Mouse (Mus musculus) left cerebral cortex, postnatal 14 days (tissue): ENCODE results near the gene Wdr18. TPM values are rescaled to one million over a fixed set of nuclear protein-coding genes. Genes with fewer than 3 reads are reported as not detected.

Experiments used
- DNase-seq, 2 experiments: peaks; one replicate each; pipeline ENCODE4 v3.0.0; 2021 to 2022; ENCODE audit warnings: low spot score in 2 of 2, mixed read lengths in 1 of 2
- intact Hi-C: fragments of 180-260 bp; cut with DNase I; formaldehyde crosslinking; loops from one replicate; pipeline ENCODE4 v1.15.1; 2025
- long read RNA-seq, 2 experiments: library from polyadenylated mRNA; stranded (forward); transcript quantifications; one replicate each; pipeline ENCODE4 v2.0.0; 2021
- total RNA-seq, 2 experiments: library from RNA; stranded (reverse); gene quantifications; 2 replicates each; pipeline ENCODE4 v1.2.3; 2021

Wdr18 gene
- total RNA-seq = 10 to 100 TPM; 45.3 to 46.5 TPM
- long read RNA-seq, experiment 1, transcript Wdr18-201 (10 exons, 3,911 nt) = major isoform, 145 of 161 reads
- long read RNA-seq, experiment 1, partial matches to known transcripts = 3 of 161 reads
- long read RNA-seq, experiment 1, other reads (novel, unspliced or antisense) = 12 of 161 reads
- long read RNA-seq, experiment 2, transcript Wdr18-201 (10 exons, 3,911 nt) = major isoform, 77 of 97 reads
- long read RNA-seq, experiment 2, partial matches to known transcripts = 8 of 97 reads
- long read RNA-seq, experiment 2, other reads (novel, unspliced or antisense) = 11 of 97 reads

DNA sequence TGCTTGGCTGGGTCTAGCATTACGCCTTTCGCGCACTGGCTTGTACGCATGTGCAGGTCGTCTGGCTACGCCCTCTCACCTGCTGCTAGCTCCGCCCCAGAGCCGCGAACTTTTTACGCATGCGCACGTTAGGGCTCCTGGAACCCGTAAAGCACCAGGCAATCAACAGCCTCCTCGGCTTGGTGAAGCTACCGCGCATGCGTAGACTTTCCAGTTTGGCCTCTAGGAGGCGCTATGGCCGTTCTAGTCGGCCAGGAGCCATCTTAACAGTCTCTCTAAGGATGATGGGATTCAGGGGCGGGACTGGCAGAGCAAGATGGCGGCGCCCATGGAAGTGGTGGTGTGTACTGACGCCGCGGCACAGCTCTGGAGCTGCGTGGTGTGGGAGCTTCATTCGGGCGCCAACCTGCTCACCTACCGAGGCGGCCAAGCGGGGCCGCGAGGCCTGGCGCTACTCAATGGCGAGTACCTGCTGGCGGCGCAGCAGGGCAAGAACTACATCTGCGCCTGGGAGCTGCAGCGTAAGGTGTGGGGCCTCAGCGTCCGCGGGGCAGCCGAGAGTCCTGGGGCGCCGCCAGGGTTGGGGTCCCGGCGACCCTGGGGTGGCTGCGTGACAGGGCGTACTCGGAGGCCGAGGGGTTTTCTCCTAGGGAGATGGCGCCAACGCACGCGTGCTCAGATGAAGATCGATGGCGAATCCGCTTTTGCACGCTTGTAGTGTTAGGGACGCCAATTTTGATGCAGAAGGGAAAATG lies at the start of gene Wdr18:
Gene Wdr18 (plus strand): TSS at position 306 of the 755 bp plus-strand sequence.
- peak; percentile 99 to 100 for DNase-seq
- intact Hi-C loops = loop anchor here (2.0 kb wide), 2 partner anchors 77 to 125 kb away; no protein-coding TSS in a partner anchor

GRCm38 (mm10) chr10:79910556-79910955 lies 49.4 kb upstream of the Wdr18 start, which contains the start of gene Gm26602:
Gene Gm26602 (plus strand): TSS chr10:79910856.
- intact Hi-C loops = no loop called here
- no peak for DNase-seq

- DNase-seq = no peak
- intact Hi-C loops = no loop called here
These were observed 47.5 kb upstream of the Wdr18 start for GRCm38 (mm10) chr10:79912412-79912811.

GRCm38 (mm10) chr10:79914131-79914947 lies 45.6 kb upstream of the Wdr18 start:
- no peak for DNase-seq

GRCm38 (mm10) chr10:79914948-79915596 lies 44.9 kb upstream of the Wdr18 start:
- no peak for DNase-seq
- intact Hi-C loops = no loop called here

More at GRCm38 (mm10) chr10:79914131-79914947, 45.6 kb upstream of the Wdr18 start:
- intact Hi-C loops = no loop called here

DNA sequence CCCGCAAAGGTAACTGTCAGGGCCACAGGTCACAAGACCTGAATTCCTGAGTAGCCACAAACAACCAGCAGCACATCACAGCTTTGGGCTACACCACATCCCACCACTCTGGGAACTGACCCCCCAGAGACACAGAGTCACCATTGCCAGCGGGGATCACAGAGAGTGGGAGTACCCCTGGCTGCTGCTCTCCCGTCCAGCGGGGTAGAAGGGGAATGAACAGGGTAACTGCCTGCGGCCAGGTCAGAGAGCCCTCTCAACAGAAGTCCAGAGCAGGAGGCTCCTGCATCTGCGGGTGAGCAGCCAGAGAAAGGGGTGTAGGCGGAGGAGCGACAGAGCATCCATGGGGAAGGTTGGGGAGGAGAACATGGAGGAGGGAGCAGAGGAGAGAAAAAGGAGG lies 43.9 kb upstream of the Wdr18 start:
- intact Hi-C loops = no loop called here
- peak in 1 of 2 experiments; percentile 36 for DNase-seq

DNA sequence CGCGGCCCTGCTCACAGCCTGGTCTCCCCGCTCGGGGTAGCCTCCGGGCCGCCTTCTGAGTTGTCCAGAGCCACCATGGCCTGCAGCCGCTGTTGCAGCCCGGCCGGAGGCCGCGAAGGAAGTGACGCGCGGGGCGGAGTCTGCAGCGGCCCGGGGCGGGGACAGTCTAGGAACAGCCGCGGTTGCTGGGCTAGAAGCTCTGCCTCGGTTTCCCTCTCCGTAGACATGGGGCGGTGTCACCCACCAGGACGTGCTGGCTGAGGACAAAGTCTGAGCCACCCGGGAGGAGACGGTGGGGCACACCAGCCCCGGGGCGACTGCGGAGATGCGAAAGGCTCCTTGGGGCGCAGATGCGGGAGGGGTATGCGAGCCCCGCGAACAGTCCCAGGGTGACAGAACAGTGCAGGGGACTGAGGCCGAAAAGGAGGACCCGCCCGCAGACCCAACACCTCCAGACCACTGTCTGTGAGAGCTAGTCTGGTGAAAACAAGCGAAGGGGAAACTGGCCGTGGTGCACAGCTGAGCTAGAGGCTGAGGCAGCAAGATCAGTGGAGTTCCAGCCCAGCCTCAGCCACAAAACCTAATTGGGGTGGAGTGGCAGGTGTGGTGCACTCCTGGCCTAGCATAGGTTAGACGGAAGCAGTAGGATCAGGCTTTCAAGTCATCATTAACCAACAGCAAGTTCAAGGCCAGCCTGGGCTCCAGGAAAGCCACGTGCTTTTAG lies 43.0 kb upstream of the Wdr18 start, which contains the start of gene Kiss1r:
Gene Kiss1r (plus strand): TSS at position 164 of the 724 bp plus-strand sequence.
- intact Hi-C loops = no loop called here
- DNase-seq = peak; percentile 64 to 84

DNA sequence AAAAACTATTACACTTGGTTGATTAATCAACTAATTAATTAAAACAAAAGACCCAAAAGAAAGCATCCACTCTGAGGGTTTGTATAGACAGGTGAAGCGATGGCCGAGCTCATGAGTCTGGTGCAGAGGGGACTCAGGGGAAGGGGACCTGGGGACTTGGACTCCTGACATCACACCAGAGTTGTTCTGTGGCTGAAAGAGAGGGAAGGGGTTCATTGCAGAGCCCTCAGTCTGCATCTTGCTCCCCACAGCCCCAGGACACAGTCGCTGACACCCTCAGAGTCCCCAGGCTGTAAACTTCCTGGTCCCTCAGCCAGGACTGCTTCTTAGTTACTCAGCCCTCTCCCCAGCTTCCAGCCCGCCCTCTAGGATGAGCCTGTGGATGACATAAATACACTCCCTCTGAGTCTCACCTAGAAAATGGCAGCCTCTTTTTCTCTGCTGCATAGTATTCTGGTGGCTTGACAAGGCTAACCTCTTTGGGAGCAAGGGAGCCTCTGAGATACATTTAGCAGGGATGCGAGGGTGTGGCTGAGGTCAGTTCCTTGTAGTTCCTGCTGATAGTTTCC lies 42.3 kb upstream of the Wdr18 start:
- intact Hi-C loops = no loop called here
- no peak for DNase-seq

GRCm38 (mm10) chr10:79918231-79919078 lies 41.5 kb upstream of the Wdr18 start:
- intact Hi-C loops = no loop called here
- DNase-seq = no peak

DNA sequence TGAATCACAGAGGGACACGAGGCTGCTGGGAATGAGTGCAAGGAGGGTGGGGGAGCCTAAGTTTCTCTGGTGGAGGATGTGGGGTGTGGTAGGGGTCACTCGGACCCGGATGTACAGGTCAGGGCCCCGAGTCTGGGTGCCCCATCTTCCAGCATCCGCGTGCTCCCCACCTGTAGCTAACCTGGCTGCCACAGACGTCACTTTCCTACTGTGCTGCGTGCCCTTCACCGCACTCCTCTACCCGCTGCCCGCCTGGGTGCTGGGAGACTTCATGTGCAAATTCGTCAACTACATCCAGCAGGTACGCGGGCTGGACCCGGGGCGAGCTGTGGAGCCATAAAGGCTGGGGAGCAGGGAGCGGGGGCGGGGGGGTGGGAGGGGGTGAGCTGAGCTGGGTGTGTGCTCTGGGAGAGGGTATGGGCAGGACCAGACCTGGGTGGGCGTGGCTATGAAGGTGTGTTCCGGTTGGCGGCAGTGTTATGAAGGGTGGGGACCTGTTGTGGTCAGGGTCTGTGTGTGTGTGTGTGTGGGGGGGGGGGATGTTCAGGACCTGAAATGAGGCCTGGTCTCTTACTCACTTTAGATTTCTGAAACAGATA lies 40.6 kb upstream of the Wdr18 start:
- intact Hi-C loops = no loop called here
- DNase-seq = no peak

GRCm38 (mm10) chr10:79920056-79920890 lies 39.7 kb upstream of the Wdr18 start:
- DNase-seq = no peak
- intact Hi-C loops = no loop called here

DNA sequence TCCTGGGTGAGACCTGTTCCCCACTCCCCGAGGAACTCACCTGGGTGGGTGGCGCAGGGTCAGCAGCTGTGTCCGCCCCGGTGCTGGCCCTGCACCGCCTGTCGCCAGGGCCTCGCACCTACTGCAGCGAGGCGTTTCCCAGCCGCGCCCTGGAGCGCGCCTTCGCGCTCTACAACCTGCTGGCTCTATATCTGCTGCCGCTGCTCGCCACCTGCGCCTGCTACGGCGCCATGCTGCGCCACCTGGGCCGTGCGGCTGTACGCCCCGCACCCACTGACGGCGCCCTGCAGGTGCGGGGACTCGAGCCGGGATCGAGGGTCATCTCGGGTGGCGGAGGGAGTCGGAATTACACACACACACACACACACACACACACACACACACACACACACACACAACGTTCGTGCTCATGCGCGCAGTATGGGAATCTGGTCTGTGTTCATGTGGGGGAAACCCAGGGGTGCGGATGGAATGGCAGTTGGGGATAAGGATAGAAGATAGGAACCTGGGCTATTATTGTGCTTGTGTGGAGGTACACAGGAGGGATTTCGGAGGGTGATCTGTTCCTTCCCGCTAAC lies 38.9 kb upstream of the Wdr18 start, which contains the start of gene R3hdm4:
Gene R3hdm4 (minus strand): TSS at position 251 of the 578 bp plus-strand sequence.
- intact Hi-C loops = no loop called here

DNA sequence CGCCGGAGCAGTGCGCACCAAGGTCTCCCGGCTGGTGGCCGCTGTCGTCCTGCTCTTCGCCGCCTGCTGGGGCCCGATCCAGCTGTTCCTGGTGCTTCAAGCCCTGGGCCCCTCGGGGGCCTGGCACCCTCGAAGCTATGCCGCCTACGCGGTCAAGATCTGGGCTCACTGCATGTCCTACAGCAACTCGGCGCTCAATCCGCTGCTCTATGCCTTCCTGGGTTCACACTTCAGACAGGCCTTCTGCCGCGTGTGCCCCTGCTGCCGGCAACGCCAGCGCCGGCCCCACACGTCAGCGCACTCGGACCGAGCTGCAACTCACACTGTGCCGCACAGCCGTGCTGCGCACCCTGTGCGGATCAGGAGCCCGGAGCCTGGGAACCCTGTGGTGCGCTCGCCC lies 38.4 kb upstream of the Wdr18 start:
- DNase-seq = no peak
- intact Hi-C loops = no loop called here

More for the DNA sequence above, 38.9 kb upstream of the Wdr18 start, which contains the start of gene R3hdm4:
- DNase-seq = no peak

DNA sequence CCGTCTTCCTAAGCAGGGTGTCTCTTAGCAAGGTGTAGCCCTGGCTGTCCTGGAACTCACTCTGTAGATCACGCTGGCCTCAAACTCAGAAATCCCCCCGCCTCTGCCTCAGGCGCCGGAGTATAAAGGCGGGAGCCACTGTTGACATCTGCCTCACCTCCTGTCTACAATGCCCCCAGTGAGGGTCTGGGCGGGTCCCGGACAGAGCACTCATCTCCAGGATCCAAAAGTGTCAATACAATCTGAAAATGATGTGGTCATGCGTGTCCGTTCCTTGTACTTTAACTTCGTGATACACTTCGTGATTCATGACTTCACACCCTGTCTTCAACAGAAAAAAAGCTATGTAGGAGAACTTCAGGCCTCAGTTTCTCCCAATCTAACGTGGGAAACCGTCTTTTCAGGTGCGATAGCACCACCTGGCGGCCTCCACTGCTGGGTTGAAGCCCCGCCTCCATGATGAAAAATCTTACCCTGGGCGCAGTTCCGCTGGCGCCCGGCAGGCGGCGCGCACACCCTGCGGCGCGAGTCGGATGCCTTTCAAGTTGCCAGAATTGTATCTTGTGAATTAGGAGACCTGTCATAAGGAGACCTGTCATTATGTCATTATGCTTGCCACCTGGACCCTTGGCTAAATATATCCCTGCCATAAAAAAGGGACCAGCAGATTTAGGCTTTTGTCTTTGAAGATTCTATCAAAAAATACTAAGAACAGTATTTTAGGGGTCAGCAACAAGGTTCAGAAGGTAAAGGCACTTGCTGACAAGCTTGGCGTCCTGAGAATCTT lies 34.8 kb upstream of the Wdr18 start:
- DNase-seq = peak; percentile 96 to 97
- intact Hi-C loops = loop anchor here (1.0 to 2.0 kb wide), 4 partner anchors 30 to 91 kb away; no protein-coding TSS in a partner anchor
